Mouse (Mus musculus): ENCODE measurements around the gene Fbn1. TPM values are rescaled to one million over a fixed set of nuclear protein-coding genes. Genes with fewer than 3 reads are reported as not detected.
"Not testable (repeated sequence)": the region's sequence is repeated elsewhere in the genome, so short reads cannot be mapped to it uniquely, and the experiment has no call there.

Gene Fbn1
- total RNA-seq, 4 experiments from 2014 or later: 11.4 to 25.4 (median 14.2) TPM

GRCm38 (mm10) chr2:125290197-125290965 lies 217.4 kb downstream of the Fbn1 start:
- DNase-seq: no peak

GRCm38 (mm10) chr2:125285777-125286176 lies 222.0 kb downstream of the Fbn1 start:
- no peak for DNase-seq

GRCm38 (mm10) chr2:125282334-125283206 lies 225.2 kb downstream of the Fbn1 start:
- DNase-seq: no peak

GRCm38 (mm10) chr2:125279995-125280394 lies 227.8 kb downstream of the Fbn1 start:
- not testable (repeated sequence) for DNase-seq

GRCm38 (mm10) chr2:125278474-125278873 lies 229.3 kb downstream of the Fbn1 start:
- no peak for DNase-seq

- DNase-seq: no peak
Observed at GRCm38 (mm10) chr2:125276692-125277091, 231.1 kb downstream of the Fbn1 start.

- no peak for DNase-seq
Observed at GRCm38 (mm10) chr2:125275617-125276016, 232.2 kb downstream of the Fbn1 start.

GRCm38 (mm10) chr2:125268876-125269275 lies 238.9 kb downstream of the Fbn1 start:
- DNase-seq: no peak

GRCm38 (mm10) chr2:125263753-125264152 lies 244.0 kb downstream of the Fbn1 start:
- DNase-seq: no peak

- DNase-seq: no peak
Observed at GRCm38 (mm10) chr2:125263056-125263455, 244.7 kb downstream of the Fbn1 start.

GRCm38 (mm10) chr2:125260326-125260725 lies 247.5 kb downstream of the Fbn1 start:
- DNase-seq: no peak

- DNase-seq: no peak
Observed at GRCm38 (mm10) chr2:125259230-125260120, 248.3 kb downstream of the Fbn1 start.

GRCm38 (mm10) chr2:125255886-125256285 lies 251.9 kb downstream of the Fbn1 start:
- no peak for DNase-seq

GRCm38 (mm10) chr2:125254630-125255029 lies 253.2 kb downstream of the Fbn1 start:
- no peak for DNase-seq

GRCm38 (mm10) chr2:125253699-125254098 lies 254.1 kb downstream of the Fbn1 start:
- DNase-seq: no peak

GRCm38 (mm10) chr2:125252275-125252674 lies 255.5 kb downstream of the Fbn1 start:
- no peak for DNase-seq

GRCm38 (mm10) chr2:125251781-125252180 lies 256.0 kb downstream of the Fbn1 start:
- no peak for DNase-seq

Other genes with a start within 250 kb of the Fbn1 start
- gene Gm9913, start 2.9 kb downstream of the Fbn1 start, total RNA-seq (2022): under 1 TPM in 1 of 4 experiments, not detected in 3; 0.11 TPM
- gene Cep152, start 117.1 kb upstream of the Fbn1 start, total RNA-seq (2022): 1 to 10 TPM; 2.2 to 6.1 (median 3.6) TPM
- 100 to 1,000 TPM; 142 to 165 (median 156) TPM for gene Eid1, start 165.1 kb upstream of the Fbn1 start, total RNA-seq (2022)
- 1 to 10 TPM; 3.4 to 6.8 (median 4.9) TPM for gene Shc4, start 216.2 kb upstream of the Fbn1 start, total RNA-seq (2022)